Mouse (Mus musculus) ES-Bruce4 (cell line): ENCODE measurements around the gene Vpreb3.

Source experiments
- CTCF ChIP-seq: IDR thresholded peaks from one replicate; pipeline ENCODE4 v1.8.1; 2011; ENCODE audit warnings: low read depth, low read length
- EP300 ChIP-seq: IDR thresholded peaks from 2 replicates; pipeline ENCODE4 v1.6.1; 2011; ENCODE audit warnings: low read depth, low read length; ENCODE audit not compliant: insufficient read depth
- POLR2A ChIP-seq: IDR thresholded peaks from one replicate; pipeline ENCODE4 v1.8.1; 2011; ENCODE audit warnings: low read length; ENCODE audit not compliant: insufficient read depth

DNA sequence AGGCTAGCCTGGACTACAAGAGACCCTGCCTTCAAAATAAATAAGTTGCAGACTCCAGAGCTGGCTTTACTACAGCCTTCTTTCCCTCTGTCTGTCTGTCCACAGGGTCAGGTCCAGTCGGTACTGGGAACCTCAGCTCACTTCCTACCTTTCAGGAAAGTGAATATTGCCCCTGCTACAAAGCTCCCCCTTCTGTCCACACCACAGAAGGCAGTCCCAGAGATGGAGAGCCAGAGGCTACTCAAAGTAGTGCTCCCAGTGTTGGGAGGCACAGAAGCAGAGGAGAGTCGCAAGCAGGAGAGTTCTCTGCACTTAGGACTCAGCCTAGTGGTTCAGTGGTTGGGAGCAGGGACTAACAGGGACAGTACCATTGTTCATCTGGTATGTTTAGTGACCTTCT is 18.5 kb upstream of the Vpreb3 start:
- TF ChIP-seq CTCF (no peak), POLR2A (no peak), EP300 (no peak)
